Mouse (Mus musculus) kidney, adult 2 months (tissue): ENCODE data around the gene Tspan14. TPM values are rescaled to one million over a fixed set of nuclear protein-coding genes. Genes with fewer than 3 reads are reported as not detected.

Source experiments
- DNase-seq: peaks from one replicate; pipeline ENCODE4 v3.0.0; 2021
- H3K27ac ChIP-seq: fragments of 200-500 bp; 2 replicates; pipeline ENCODE4 v1.5.1; 2012; ENCODE audit warnings: low read depth, low read length, control low read depth, inconsistent platforms; ENCODE audit not compliant: insufficient read depth
- H3K27me3 ChIP-seq: fragments of 200-500 bp; replicated peaks from 2 replicates; pipeline ENCODE4 v1.6.1; 2012; ENCODE audit warnings: mild to moderate bottlenecking, moderate library complexity, low read length, inconsistent platforms; ENCODE audit not compliant: control insufficient read depth, insufficient read depth
- H3K36me3 ChIP-seq: fragments of 200-500 bp; 2 replicates; pipeline ENCODE4 v1.6.1; 2012; ENCODE audit warnings: mild to moderate bottlenecking, moderate library complexity, low read length, inconsistent platforms; ENCODE audit not compliant: control insufficient read depth, insufficient read depth
- H3K4me1 ChIP-seq: fragments of 200-500 bp; 2 replicates; pipeline ENCODE4 v1.6.1; 2011; ENCODE audit warnings: low read length; ENCODE audit not compliant: control insufficient read depth, insufficient read depth
- H3K4me3 ChIP-seq: fragments of 200-500 bp; 2 replicates; pipeline ENCODE4 v1.5.1; 2011; ENCODE audit warnings: mild to moderate bottlenecking, low read depth, low read length, control low read depth; ENCODE audit not compliant: insufficient read depth
- CTCF ChIP-seq: fragments of 200-500 bp; conservative IDR thresholded peaks from 2 replicates; pipeline ENCODE4 v1.5.1; 2011; ENCODE audit warnings: low read depth, mild to moderate bottlenecking, control low read depth, low read length, moderate library complexity, mixed read lengths; ENCODE audit not compliant: insufficient read depth, insufficient read length
- POLR2A ChIP-seq: fragments of 200-500 bp; IDR thresholded peaks from one replicate; pipeline ENCODE4 v1.6.1; 2011; ENCODE audit warnings: low read depth, low read length, control low read depth
- WGBS: fragments of 180-500 bp; shearing (Covaris S2); methylation state at CpG from one replicate; pipeline ENCODE4 v1.1.7; 2018; 5-methylcytosine and 5-hydroxymethylcytosine counted together
- polyA plus RNA-seq: library from polyadenylated mRNA; depleted of rRNA; stranded (reverse); fragments of >200 nt; gene quantifications from 2 replicates; pipeline ENCODE4 v1.2.3, GENCODE M21; 2012

The Tspan14 gene
- polyA plus RNA-seq, 1 experiment: 121 TPM

DNA sequence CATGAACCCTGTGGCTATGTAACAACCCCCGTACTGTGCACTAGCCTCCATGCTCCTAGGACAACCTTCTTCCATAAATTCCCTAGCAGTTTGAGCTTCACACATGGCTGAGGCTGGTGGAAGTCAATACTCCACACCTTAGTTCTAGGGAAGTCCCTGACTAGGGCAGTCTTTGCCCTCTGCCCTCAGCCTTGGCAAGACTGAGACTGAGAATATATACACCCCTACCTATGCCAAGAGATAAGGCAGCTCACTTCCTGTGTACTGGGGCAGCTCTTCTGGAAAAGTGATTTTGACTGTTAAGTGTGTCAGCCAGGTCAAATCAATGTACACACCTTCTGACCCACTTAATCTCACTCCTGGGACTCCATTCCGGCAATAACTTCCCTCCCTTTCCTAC is 39.6 kb downstream of the Tspan14 start:
- 15% methylated on average over 2 of the region's 2 CpGs for WGBS
- Histone ChIP-seq H3K4me3 (no peak overlapping the region), H3K36me3 (no peaks in the 10 kb centered on the region), H3K4me1 (peaks cover 59% of the 10 kb centered on the region), H3K27ac (no peak overlapping the region), H3K27me3 (no peaks in the 10 kb centered on the region)
- peak; percentile 62 for DNase-seq
- TF ChIP-seq CTCF: no peak
- no peak for TF ChIP-seq POLR2A

DNA sequence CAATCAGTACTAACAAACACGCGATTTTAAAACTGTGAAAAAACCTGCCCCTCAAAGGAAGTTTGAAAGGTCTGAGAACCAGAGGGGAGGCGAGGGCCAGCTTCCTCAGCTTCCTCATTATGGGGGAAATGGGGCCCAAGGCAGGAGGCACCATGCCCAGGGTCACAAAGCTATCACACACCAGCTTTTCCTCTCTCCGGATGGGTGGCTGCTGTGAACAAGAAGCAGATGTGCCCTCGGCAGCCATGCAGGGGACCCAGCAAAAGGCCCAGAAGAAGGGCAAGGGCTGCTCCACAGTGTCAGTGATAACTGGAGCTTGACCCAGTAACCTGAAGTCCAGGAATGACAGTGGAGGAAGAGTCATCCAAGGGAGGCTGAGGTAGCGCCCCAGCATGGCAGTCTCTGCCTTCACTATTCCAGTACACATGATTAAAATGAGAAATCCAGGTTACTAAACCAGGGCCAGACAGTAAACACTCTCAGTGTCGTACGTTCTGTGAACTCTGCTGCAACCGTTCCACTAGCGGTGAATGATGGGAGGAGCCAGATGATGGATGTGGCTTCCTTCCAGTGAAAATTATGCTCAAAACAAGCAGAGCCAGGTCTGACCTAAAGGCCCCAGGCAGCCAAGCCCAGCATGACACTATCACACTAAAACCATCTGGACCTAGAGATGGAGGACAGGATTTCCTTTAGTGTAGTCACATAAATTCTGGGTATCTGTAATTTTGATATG is 42.1 kb downstream of the Tspan14 start:
- WGBS: 24% methylated on average over 10 of the region's 10 CpGs
- TF ChIP-seq CTCF: no peak

DNA sequence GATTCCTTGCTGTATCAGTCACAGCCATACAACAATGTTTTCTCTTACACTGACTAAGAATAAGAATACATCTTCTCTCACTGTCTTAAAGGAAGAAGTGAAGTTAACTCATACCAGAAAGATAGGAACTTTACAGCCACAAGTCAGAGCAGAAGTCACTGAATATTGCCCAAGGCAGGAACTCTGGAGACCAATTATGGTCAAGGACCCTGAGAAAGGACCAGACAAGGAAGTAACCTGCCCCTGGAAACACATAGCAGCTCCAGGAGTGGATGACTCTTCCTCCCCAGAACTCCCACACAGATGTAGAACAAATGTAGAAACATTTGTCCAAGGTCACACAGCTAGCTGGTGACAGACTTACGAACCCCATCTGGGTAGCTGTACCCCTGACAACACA is 45.4 kb downstream of the Tspan14 start:
- no peak for TF ChIP-seq POLR2A
- TF ChIP-seq CTCF: no peak
- DNase-seq: no peak
- no peak overlapping the region for H3K27ac ChIP-seq
- 83% methylated on average over 1 of the region's 1 CpGs for WGBS
- no peaks in the 10 kb centered on the region for H3K36me3 ChIP-seq
- peaks cover 28% of the 10 kb centered on the region for H3K4me1 ChIP-seq
- H3K4me3 ChIP-seq: no peak overlapping the region
- no peaks in the 10 kb centered on the region for H3K27me3 ChIP-seq

More for the DNA sequence above, 42.1 kb downstream of the Tspan14 start:
- H3K4me3 ChIP-seq: no peak overlapping the region
- no peaks in the 10 kb centered on the region for H3K36me3 ChIP-seq
- peak; percentile 87 for DNase-seq
- H3K4me1 ChIP-seq: peaks cover 41% of the 10 kb centered on the region
- no peaks in the 10 kb centered on the region for H3K27me3 ChIP-seq
- H3K27ac ChIP-seq: peak overlapping the region; percentile 63; the same call in 1 of the 2 replicates

DNA sequence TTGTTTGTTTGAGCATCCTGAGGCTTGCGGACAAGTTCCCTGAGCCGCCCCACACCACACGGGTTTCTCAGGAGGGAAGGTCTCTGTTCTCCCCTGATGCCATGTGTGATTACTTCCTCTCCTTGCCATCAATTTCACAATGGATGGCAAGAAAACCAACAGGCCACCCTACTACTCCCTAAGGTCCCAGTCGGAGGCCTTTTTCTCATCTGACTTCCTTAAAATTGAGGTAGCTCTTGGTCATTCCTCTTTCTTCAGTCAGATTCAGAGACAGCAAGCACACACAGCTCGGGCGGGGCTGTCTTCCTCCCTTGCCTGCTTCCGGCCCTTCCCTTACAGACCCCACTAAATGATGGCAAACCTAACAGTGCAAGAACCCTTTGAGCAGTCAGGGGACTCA is 47.1 kb downstream of the Tspan14 start:
- DNase-seq: no peak
- 80% methylated on average over 7 of the region's 7 CpGs for WGBS
- no peak overlapping the region for H3K27ac ChIP-seq
- no peaks in the 10 kb centered on the region for H3K27me3 ChIP-seq
- TF ChIP-seq POLR2A (no peak), CTCF (no peak)
- H3K4me3 ChIP-seq: no peak overlapping the region
- no peaks in the 10 kb centered on the region for H3K36me3 ChIP-seq
- peaks cover 31% of the 10 kb centered on the region for H3K4me1 ChIP-seq

DNA sequence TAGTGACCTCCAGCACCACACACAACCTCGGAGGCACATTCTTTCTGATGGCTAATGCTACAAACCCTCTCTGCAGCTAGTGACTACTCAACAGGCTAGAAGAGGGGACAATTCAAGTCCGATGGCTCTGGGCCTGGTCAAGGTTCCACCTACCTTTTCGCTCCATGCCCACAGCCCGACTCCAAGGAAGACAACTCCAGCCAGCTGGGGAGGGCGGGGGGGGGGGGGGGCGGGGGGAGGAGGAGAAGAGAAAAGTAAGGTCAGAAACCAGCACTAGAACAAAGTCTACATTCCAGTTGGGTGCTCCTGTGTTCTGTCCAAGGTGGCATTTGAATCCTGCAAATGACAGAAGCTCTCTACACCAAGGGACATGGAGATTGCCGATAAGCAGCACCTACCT is 48.1 kb downstream of the Tspan14 start:
- Histone ChIP-seq H3K4me1 (peaks cover 34% of the 10 kb centered on the region), H3K4me3 (no peak overlapping the region), H3K27ac (peak overlapping the region; percentile 32; the same call in 1 of the 2 replicates), H3K27me3 (no peaks in the 10 kb centered on the region), H3K36me3 (no peaks in the 10 kb centered on the region; the same call in 1 of the 2 replicates)
- WGBS: 27% methylated on average over 5 of the region's 7 CpGs
- peak; percentile 69 for DNase-seq
- TF ChIP-seq POLR2A (no peak), CTCF (no peak)

DNA sequence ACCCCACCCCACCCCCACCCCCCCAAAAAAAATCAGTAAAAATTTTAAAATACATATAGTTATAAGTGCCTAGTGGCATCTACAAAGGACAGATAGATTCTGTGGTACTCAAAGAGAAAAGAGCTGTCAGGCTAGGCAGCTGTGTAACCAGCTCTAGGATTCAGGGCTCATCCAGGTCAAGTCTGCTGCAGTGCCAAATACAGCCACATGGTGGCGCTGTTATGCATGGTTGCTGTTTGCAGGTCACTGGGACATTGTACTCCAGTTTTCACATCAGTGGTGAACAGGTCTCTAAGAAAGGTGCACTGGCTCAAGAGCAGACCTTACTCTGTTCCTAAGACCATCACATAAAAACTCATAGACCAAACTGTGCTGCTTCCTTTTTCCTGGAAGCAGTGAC is 49.0 kb downstream of the Tspan14 start:
- 4% methylated on average over 1 of the region's 1 CpGs for WGBS

DNA sequence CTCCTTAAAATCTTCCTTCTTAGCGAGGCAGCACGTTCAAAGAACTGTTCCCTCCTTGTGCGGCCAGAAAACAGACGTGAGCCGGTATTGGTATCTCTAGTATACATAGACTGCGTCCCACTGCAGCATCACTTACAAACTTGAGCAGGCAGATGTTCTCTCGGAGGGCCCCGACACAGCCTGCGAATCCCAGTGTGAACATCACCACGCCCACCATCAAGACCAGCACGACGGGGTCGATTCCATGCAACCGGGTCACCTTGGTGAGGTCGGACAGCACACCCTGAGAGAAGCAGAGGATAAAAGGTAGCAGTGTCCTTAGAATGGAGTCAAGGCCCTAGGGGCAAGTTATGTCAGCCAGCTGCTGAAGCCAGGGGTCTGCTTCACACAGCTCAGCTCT is 49.9 kb downstream of the Tspan14 start:
- 90% methylated on average over 15 of the region's 15 CpGs for WGBS
- Histone ChIP-seq H3K4me1 (peaks cover 38% of the 10 kb centered on the region), H3K27ac (no peak overlapping the region), H3K27me3 (no peaks in the 10 kb centered on the region), H3K4me3 (no peak overlapping the region), H3K36me3 (peaks cover 5% of the 10 kb centered on the region)
- DNase-seq: no peak
- TF ChIP-seq CTCF: no peak

More for the DNA sequence above, 49.0 kb downstream of the Tspan14 start:
- Histone ChIP-seq H3K4me3 (no peak overlapping the region), H3K27ac (no peak overlapping the region), H3K36me3 (peaks cover 5% of the 10 kb centered on the region), H3K27me3 (no peaks in the 10 kb centered on the region), H3K4me1 (peaks cover 38% of the 10 kb centered on the region)
- DNase-seq: peak; percentile 95
- TF ChIP-seq CTCF (peak; percentile 100; the same call in 1 of the 2 replicates), POLR2A (no peak)
